ENCODE assay signal across 18 mouse cellular contexts in the genomic region with DNA sequence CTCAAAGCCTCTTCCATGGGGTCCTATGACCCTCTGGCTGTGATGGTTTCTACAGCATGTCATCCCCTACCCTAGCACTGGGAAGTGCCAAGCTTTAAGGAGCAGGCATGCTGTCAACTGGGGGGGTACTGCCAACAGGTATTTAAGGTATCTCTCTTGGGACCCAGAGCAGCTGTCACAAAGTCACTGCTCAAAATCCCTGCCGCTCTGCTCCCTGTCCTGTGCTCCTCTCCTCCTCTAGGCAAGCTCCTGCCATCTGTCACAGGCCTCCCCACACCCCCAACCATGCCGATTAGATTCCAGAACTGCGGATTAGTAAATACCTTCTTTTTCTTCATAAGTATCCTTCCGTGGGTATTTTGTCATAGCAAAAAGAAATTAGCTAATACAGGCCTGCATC. TPM values are rescaled to one million over a fixed set of nuclear protein-coding genes. Genes with fewer than 3 reads are reported as not detected.
"Had no signal": no experiment of that assay in that cellular context is flagged by ENCODE, and none has a peak within 500 bp of the region (broad histone marks: within the 10 kb centered on the region; RNA-seq: fewer than 3 reads in every experiment).

No protein-coding gene starts in this region.

- DNase-seq: kidney, postnatal 14 days; liver; liver, embryonic 13.5 days; liver, postnatal 0 days; lung, postnatal 14 days; right cerebral cortex, postnatal 14 days; thymus, postnatal 14 days had no signal

- H3K36me3 ChIP-seq: liver, embryonic 13.5 days; midbrain, embryonic 12.5 days had no signal

- H3K27me3 ChIP-seq: kidney, embryonic 15.5 days; liver, embryonic 13.5 days; lung, embryonic 15.5 days; megakaryocyte, embryonic 14.5 days; midbrain, embryonic 12.5 days had no signal

- H3K4me3 ChIP-seq: kidney, embryonic 15.5 days; liver, embryonic 13.5 days; lung, embryonic 15.5 days; megakaryocyte, embryonic 14.5 days; midbrain, embryonic 12.5 days had no signal

- H3K9ac ChIP-seq: kidney, embryonic 15.5 days; liver, embryonic 13.5 days; liver, postnatal 0 days; lung, embryonic 15.5 days; midbrain, embryonic 12.5 days had no signal

- H3K4me2 ChIP-seq: kidney, embryonic 15.5 days; liver, embryonic 13.5 days; lung, embryonic 15.5 days; midbrain, embryonic 12.5 days had no signal

- H3K9me3 ChIP-seq: kidney, embryonic 15.5 days; liver, embryonic 13.5 days; lung, embryonic 15.5 days; midbrain, embryonic 12.5 days had no signal

- H3K27ac ChIP-seq: kidney, embryonic 15.5 days; liver, embryonic 13.5 days; lung, embryonic 15.5 days; macrophage; midbrain, embryonic 12.5 days had no signal

- ATAC-seq: liver, postnatal 0 days had no signal

- H3K4me1 ChIP-seq: liver, embryonic 13.5 days; megakaryocyte, embryonic 14.5 days had no signal

RNA-seq across cellular contexts. Expression of a gene that starts 27.9 kb away (rescaled TPM):
- total RNA-seq: layer of hippocampus, adult 8-10 months; midbrain, postnatal 0 days had no signal
- polyA plus RNA-seq: large intestine, adult 2 months; liver, embryonic 13.5 days; liver, postnatal 0 days; macrophage; midbrain, postnatal 0 days; neural tube, embryonic 14.5 days; small intestine, adult 2 months; urinary bladder, adult 2 months had no signal
